ENCODE assay signal across 9 mouse cellular contexts in genomic region chr7:144531585-144532378, GRCm38 (mm10). TPM values are rescaled to one million over a fixed set of nuclear protein-coding genes. Genes with fewer than 3 reads are reported as not detected.
A peak's percentile ranks its signal among the peaks of the same experiment; 100 is the strongest.
DNase-seq lines count a peak whose midpoint lies in the region; ATAC-seq and TF ChIP-seq lines count a peak whose summit lies in the region.
"Had no signal": no experiment of that assay in that cellular context is flagged by ENCODE, and none has a peak within 500 bp of the region (broad histone marks: within the 10 kb centered on the region; RNA-seq: fewer than 3 reads in every experiment).

No protein-coding gene starts in this region.

- no peaks in the 10 kb centered on the region for H3K9me3 ChIP-seq in hindbrain, embryonic 11.5 days (ENCODE audit: control insufficient read depth, low read length)
- no peaks in the 10 kb centered on the region for H3K9me3 ChIP-seq in hindbrain, embryonic 12.5 days (replicated peaks)
- no peaks in the 10 kb centered on the region for H3K9me3 ChIP-seq in lung, embryonic 16.5 days (ENCODE audit: control insufficient read depth, low read length)

- H3K4me3 ChIP-seq in hindbrain, embryonic 11.5 days (ENCODE audit: low read depth, low read length): no peak overlapping the region
- H3K4me3 ChIP-seq in hindbrain, embryonic 12.5 days: no peak overlapping the region
- H3K4me3 ChIP-seq in lung, embryonic 16.5 days (ENCODE audit: low read length): no peak overlapping the region
- no peak overlapping the region for H3K4me3 ChIP-seq in lung, adult 2 months (replicated peaks; ENCODE audit: extremely low read depth, low read depth, low read length)

- H3K4me2 ChIP-seq in hindbrain, embryonic 11.5 days (replicated peaks; ENCODE audit: low read depth, low read length): no peak overlapping the region
- no peak overlapping the region for H3K4me2 ChIP-seq in hindbrain, embryonic 12.5 days (replicated peaks)
- H3K4me2 ChIP-seq in lung, embryonic 16.5 days (ENCODE audit: low read depth, low read length): no peak overlapping the region

- 45% methylated on average over 7 of the region's 7 CpGs for WGBS in hindbrain, embryonic 11.5 days
- WGBS in hindbrain, embryonic 12.5 days: 34% methylated on average over 7 of the region's 7 CpGs
- 22% methylated on average over 7 of the region's 7 CpGs for WGBS in lung, embryonic 16.5 days
- whole genome bisulfite sequencing in lung, adult 2 months: 26% methylated on average over 7 of the region's 7 CpGs

- H3K9ac ChIP-seq in hindbrain, embryonic 11.5 days (ENCODE audit: low read depth, low read length): no peak overlapping the region
- H3K9ac ChIP-seq in hindbrain, embryonic 12.5 days: no peak overlapping the region
- H3K9ac ChIP-seq in lung, embryonic 16.5 days (ENCODE audit: low read length): no peak overlapping the region

- no peaks in the 10 kb centered on the region for H3K27me3 ChIP-seq in hindbrain, embryonic 11.5 days (ENCODE audit: control insufficient read depth, insufficient read depth, low read length)
- H3K27me3 ChIP-seq in hindbrain, embryonic 12.5 days: no peaks in the 10 kb centered on the region
- H3K27me3 ChIP-seq in lung, embryonic 16.5 days (ENCODE audit: control insufficient read depth, insufficient read depth, low read depth, low read length): no peaks in the 10 kb centered on the region

- no peak for ATAC-seq in hindbrain, embryonic 11.5 days (ENCODE audit: low FRiP score)
- ATAC-seq in hindbrain, embryonic 12.5 days (ENCODE audit: low FRiP score): no peak
- ATAC-seq in lung, embryonic 16.5 days (ENCODE audit: low read depth): 0 out of 2 replicates have a peak, but pooled peaks have one; percentile 31

- TF ChIP-seq POLR2A in lung, adult 2 months (IDR thresholded peaks at IDR 0.05; ENCODE audit: borderline replicate concordance, extremely low read depth, low read depth, low read length): no peak

- DNase-seq in hindbrain, embryonic 11.5 days (ENCODE audit: low spot score): peak; percentile 39
- no peak for DNase-seq in lung, adult 2 months
- DNase-seq in embryo, embryonic 10.5 days (ENCODE audit: low spot score): peak; percentile 55
- DNase-seq in lung, postnatal 4 days: peak; percentile 13 to 49
- DNase-seq in spleen, adult 12 weeks (ENCODE audit: low spot score): no peak
- DNase-seq: cerebellum, postnatal 10 days; heart, postnatal 10 days had no signal

- no peaks in the 10 kb centered on the region for H3K4me1 ChIP-seq in hindbrain, embryonic 11.5 days (replicated peaks; ENCODE audit: control insufficient read depth, insufficient read depth, low read length)
- H3K4me1 ChIP-seq in hindbrain, embryonic 12.5 days: peaks cover 17% of the 10 kb centered on the region
- H3K4me1 ChIP-seq in lung, embryonic 16.5 days (replicated peaks; ENCODE audit: control insufficient read depth, insufficient read depth, low read length): peaks cover 8% of the 10 kb centered on the region; the same call in 1 of the 2 replicates
- peaks cover 11% of the 10 kb centered on the region for H3K4me1 ChIP-seq in lung, adult 2 months (ENCODE audit: control insufficient read depth, insufficient read depth, low read length)

- no peaks in the 10 kb centered on the region for H3K36me3 ChIP-seq in hindbrain, embryonic 11.5 days (ENCODE audit: control insufficient read depth, insufficient read depth, low read length)
- H3K36me3 ChIP-seq in hindbrain, embryonic 12.5 days: no peaks in the 10 kb centered on the region
- H3K36me3 ChIP-seq in lung, embryonic 16.5 days (ENCODE audit: control insufficient read depth, insufficient read depth, low read length): no peaks in the 10 kb centered on the region

- H3K27ac ChIP-seq in hindbrain, embryonic 11.5 days (ENCODE audit: low read depth, low read length): peak overlapping the region; percentile 13; the same call in 1 of the 2 replicates
- H3K27ac ChIP-seq in hindbrain, embryonic 12.5 days: no peak overlapping the region; the same call in 1 of the 2 replicates
- no peak overlapping the region for H3K27ac ChIP-seq in lung, embryonic 16.5 days (ENCODE audit: low read length)

- no peak for TF ChIP-seq CTCF in lung, adult 2 months (IDR thresholded peaks at IDR 0.05; ENCODE audit: insufficient read depth, low read length)

RNA-seq across cellular contexts. Expression of gene Ppfia1, which starts 21.7 kb away (rescaled TPM):
- polyA plus RNA-seq in hindbrain, embryonic 11.5 days (2014; fragmentation: Nextera tagmentation; extraction: Ambion mirVana): 38.1 and 38.5 TPM in 2 replicates
- polyA plus RNA-seq in hindbrain, embryonic 12.5 days (2016; fragmentation: Nextera tagmentation; extraction: Ambion mirVana): 48.9 and 49.0 TPM in 2 replicates
- 16.4 and 25.9 TPM in 2 replicates for polyA plus RNA-seq in lung, embryonic 16.5 days (2015; fragmentation: Nextera tagmentation; extraction: Ambion mirVana)
- 30.5 and 40.9 TPM in 2 replicates for polyA plus RNA-seq in lung, adult 2 months (2012; rRNA removed)

RNA-seq across cellular contexts. Expression of gene Fadd, which starts 50.5 kb away (rescaled TPM):
- 8.3 and 8.6 TPM in 2 replicates for polyA plus RNA-seq in hindbrain, embryonic 11.5 days (2014; fragmentation: Nextera tagmentation; extraction: Ambion mirVana)
- 7.4 and 7.7 TPM in 2 replicates for polyA plus RNA-seq in hindbrain, embryonic 12.5 days (2016; fragmentation: Nextera tagmentation; extraction: Ambion mirVana)
- polyA plus RNA-seq in lung, embryonic 16.5 days (2015; fragmentation: Nextera tagmentation; extraction: Ambion mirVana): 11.5 and 12.7 TPM in 2 replicates
- 9.2 and 11.6 TPM in 2 replicates for polyA plus RNA-seq in lung, adult 2 months (2012; rRNA removed)

Comparison
In these comparisons a context has a peak if more than half of its experiments do, and no peak if none do; other contexts are left out.
1. DNase-seq: peak in hindbrain, embryonic 11.5 days (single experiment), embryo, embryonic 10.5 days (single experiment) and lung, postnatal 4 days (2 of 2); none in lung, adult 2 months (single experiment) and spleen, adult 12 weeks (single experiment).